Mouse (Mus musculus) urinary bladder, postnatal 25 days (tissue): Measurements from ENCODE around the gene Dyrk1b.
"Not testable (repeated sequence)": the region's sequence is repeated elsewhere in the genome, so short reads cannot be mapped to it uniquely, and the experiment has no call there.

ENCODE experiments used
- DNase-seq: peaks from one replicate; pipeline ENCODE4 v3.0.0; 2022; ENCODE audit warnings: low spot score

Dyrk1b gene

DNA sequence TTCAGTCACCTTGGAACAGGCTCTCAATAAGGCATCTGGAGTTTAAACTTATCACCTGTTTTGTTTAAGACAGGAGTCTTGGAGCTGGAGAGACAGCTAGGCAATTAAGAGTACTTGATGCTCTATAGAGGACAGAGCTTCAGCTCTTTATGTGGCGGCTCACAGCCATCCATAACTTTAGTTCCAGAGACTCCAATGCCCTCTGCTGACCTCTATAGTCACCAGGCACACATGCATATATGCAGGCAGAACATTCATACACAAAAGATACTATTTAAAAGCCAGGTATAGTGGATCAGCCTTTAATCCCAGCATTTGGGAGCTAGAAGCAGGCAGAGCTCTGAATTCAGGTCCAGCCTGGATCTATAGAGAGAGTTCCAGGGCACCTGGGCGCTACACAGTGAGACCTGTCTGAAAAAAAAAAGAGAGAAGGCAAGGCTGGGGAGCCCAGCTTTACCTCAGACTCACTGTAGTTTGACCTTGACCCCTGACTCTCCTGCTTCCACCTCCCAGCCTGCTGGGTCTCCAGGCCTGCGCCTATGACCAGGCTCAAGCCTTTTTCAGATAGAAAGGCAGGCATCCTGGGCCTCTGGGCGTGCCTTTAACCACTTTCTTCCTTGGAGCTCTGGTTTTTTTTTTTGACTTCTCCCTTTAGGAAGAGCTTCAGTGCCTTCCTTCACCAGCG lies 16.3 kb downstream of the Dyrk1b start:
- no peak for DNase-seq

DNA sequence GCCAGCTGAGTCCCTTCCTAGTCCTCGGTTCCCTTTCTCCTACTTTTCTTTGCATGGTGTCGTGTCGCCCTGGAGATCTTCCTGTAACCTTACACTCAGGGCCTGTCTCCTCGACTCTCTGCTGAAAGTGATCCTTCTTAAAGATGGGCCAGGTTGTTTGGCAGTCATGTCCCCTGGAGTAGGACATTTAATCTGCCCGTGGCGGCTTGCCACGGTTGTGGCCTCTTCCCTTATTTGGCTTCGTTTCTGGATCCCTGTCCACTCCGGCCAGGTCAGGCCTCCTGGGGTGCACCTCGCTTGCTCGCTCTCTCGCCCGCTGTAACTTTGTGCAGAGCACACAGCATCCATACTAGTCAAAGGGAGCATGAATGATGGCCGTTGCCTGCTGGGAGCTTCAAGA lies 17.3 kb downstream of the Dyrk1b start:
- no peak for DNase-seq

DNA sequence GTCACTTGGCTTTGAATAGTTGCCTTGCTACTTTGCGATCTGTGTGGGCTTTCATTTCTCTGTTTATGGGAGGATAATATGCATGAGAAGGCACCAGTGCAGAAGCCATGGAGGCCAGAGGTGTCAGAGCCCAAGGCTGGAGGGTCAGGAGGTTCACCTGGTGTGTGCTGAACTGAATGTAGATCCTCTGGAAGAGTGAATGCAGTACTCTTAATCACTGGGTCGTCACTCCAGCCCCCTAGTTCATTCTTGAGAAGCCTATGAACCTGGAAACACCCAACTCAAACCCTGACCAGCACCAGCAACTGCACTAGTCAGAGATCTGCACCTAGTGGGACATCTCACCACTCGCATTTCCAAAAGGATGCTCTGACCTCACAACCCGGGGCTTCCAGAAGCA lies 19.8 kb downstream of the Dyrk1b start:
- DNase-seq: no peak

DNA sequence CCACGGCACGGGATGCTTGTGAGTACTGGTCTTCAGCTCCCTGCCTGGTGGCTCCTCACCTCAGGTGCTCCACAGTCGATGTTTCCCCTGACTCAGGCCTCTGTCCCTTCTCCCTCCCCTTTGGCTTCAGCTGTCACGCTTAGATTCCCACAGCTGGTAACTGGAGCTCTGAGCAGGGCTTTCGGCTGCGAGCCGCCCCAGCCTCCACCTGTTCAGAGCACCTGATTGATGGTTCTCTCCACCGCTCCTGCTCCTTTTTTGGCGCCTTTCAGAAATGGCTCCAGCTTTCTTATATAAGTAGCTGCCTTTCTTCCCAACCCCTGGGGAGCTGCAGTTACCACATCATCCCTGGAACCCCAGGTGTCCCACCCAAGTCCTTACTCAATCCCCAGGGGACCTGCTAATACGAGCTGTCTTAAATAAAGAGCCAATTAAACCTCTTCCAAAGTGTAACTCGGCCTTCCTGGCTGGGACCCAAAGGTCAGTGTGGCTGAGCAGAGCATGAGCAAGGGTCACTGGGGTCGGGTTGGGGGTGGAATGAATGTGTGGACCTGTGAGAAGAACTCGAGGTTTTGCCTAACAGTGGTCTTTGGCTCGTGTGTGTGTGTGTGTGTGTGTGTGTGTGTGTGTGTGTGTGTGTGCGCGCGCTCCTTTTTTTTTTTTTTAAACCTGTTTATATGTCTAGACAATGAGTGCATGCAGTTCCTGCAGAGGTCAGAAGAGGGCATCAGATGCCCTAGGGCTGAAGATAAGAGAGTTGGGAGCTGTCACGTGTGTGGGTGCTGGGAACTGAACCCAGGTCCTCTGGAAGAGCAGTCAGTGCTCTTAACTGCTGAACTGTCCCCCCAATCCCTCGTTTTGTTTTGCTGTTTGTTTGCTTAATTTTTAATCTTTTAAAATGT lies 24.2 kb downstream of the Dyrk1b start:
- DNase-seq: no peak

DNA sequence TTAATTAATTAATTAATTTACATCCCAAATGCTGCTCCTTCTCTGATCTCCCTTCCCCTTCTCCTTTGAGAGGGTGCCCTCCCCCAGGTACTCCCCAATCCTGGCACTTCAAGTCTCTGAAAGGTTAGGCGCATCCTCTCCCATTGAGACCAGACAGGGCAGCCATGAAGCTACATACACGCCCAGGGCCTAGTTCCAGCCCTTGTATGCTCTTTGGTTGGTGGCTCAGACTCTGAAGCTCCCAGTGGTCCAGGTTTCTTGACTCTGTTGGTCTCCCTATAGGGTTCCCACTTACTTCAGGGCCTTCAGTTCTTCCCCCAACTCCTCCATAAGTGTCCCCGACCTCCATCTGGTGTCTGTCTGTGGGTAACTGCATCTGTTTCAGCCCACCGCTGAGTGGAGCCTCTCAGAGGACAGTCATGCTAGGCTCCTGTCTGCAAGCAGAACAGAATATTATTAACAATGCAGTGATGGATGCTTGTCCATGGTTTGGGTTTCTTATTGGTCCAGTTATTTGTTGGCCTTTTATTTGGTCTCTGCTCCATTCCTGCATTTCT lies 26.9 kb downstream of the Dyrk1b start:
- DNase-seq: no peak

DNA sequence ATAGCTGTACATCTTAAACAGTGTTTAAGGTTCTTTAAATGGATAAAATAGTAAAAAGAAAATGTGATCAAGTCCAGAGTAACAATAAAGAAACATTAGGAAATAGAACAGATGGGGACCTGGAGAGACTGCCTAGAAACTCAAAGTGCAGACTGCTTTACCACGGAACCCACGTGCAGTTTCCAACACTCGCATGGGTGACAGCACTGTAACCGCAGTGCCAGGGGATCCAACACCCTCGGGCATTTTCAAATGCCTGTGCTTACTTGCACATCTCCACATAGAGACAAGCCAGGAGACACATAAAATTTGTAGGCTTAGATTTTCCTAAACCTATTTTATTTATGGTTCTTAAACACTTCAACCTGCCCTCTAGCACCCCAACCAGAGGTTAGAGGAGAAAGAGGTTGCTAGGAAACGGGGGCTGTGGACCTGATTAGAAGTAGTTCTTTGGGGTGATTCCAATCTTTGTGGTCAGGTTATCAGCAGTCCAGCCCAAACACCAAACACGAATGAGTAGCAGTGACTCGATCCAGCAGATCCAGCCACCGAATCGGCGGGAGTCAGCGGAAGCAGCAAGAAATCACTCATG lies 29.2 kb downstream of the Dyrk1b start:
- DNase-seq: no peak

DNA sequence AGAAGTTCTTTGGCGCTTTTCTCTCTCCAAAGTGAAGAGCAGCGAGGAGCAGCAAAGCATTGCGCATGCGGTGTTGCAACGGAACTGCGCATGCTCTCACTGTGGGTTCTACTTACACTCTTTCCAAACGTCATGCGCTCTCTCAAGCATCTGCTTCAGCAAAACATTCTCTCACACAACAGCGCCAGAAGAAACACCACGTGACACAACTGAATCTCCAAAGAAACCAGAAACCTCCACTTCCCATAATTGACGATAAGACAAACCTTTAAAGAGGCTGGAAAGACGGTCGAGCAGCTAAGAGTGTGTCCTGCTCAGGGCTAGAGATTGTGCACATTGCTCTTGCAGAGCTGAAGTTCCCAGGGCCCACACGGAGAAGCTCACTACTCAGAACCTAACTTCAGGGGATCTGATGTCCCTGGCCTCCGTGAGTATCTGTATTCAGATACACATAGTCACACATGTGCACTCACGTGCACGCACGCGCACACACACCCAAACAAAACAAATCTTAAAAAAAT lies 29.8 kb downstream of the Dyrk1b start:
- peak; percentile 49 for DNase-seq

DNA sequence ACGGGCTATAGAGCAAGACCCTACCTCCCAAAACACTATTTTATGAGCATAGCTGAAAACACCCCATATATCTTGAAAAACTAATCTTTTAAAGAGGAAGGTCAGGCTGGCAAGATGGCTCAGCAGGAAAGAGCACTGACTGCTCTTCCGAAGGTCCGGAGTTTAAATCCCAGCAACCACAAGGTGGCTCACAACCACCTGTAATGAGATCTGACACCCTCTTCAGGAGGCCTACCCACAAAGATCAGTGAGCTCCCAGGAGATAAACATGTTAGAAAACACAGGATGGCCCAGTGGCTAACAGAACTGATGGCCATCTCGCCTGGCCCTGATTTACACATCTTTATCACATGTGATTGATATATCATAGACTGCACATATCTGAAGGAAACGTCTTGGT lies 31.5 kb downstream of the Dyrk1b start:
- DNase-seq: no peak

DNA sequence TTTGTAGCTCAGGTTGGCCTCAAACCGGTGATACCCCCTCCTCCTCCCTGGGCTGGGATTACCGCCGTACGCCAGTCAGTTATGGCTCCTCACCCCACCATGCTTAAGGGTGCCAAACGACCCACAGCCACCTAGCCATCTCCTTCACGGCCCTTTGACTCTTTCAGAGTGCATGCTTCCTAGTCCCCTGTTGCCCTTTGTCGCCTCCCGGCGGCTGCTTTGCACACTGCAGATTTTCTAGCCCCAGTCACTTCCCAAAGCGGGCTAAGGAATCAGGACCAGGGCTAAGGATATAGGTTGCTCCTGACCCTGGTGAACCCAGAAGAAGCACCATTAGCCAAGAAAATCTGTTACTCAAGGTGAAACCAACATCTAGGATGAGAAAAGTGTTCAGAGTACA lies 34.9 kb downstream of the Dyrk1b start:
- peak; percentile 68 for DNase-seq

DNA sequence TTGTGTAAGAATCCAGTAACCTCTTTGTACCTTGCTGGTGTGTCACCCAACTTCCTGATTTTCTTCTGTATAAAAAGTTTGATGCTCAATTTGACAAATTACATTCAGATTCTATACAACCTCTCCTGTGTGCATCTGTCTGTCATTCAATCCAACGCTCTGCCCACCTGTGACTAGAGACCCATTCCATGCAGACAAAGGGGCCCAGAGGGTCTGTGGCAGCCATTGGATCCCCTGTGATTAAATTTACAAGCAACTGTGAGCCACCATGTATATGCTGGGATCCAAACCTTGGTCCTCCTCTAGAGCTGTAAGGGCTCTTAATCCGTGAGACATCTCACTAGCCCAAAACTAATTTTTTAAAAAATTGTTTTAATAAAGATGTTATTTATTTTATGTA lies 36.7 kb downstream of the Dyrk1b start:
- DNase-seq: not testable (repeated sequence)

DNA sequence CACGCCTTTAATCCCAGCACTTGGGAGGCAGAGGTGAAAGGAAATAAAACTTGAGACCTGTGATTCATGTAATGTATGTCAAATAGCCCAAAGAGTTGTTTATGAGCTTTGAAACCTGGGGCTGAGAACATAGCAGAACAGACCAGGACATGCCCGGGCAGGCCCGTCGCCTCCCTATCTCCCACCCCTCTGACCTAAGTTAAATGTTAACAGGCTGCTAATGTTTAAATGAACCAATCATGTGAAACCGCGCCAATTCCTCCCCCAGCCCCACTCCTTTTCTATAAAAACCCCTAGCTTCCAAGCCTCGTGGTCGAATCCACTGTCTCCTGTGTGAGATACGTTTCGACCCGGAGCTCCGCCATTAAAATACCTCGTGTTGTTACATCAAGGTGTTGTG lies 38.5 kb downstream of the Dyrk1b start:
- not testable (repeated sequence) for DNase-seq

DNA sequence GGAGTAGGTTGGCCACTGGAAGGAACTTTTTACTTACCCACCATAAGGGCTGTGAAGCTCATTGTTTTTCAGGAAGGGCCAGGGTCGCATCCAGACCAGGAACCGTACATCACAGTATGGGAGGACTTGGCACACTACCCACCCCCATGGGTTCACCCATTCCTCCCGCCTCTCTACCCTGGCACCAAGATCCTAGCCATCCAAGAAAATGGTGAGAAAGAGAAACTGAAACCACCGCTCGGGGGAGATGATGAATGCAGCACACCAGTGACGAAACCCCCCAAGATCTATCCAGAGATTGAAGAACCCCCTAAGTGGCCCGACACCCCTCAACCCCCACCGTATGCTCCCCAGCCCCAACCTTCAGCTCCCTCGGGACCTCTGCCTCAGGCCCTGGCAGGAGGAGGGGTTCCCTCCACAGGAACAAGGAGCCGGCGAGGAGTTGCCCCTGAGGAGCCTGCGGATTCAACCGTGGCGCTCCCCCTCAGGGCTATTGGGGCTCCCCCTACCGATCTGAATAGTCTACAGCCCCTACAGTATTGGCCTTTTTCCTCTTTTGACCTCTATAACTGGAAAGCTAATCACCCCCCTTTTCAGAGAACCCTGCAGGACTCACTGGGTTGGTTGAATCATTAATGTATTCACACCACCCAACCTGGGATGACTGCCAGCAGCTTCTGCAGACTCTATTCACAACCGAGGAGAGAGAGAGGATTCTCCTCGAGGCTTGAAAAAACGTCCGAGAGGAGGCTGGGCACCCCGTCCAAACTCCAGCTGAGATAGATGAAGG lies 39.9 kb downstream of the Dyrk1b start:
- not testable (repeated sequence) for DNase-seq

DNA sequence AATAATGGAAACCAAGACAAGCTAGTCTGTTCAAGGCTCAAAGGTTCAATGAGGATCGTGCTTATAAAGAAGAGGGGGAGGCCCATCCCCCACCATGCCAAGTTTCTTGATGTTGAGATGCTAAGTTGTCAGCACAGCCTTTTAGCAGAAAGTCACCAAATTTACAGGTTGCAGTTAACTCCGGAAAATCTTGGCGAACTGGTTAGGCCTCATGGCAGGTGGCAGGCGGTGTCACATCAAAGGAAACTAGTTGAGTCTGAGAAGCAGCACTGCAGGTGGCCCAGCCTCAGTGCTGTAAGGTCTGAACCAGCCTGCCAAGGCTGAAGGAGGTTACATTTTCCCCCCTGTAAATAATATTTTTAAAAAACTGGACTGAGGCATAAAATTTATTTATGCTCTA lies 47.6 kb downstream of the Dyrk1b start:
- DNase-seq: not testable (repeated sequence)

DNA sequence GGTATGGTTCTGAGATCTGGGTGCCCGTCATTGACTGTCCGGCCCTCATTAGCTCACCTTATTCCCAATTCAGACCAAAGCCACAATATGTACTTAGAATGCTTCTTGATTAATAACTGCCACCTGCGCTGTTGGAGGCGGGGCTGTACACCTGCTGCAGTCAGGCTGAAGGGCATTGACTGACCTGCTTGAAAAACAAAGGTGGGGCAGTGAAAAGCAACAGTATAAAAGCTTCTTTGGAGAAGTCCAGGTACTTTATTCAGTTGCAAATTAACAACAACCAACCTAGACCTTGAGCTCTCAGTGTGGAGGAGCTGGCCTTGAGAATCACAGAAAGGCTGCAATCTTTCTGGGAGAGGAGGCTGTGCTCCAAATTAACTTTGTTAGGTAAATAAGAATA lies 48.2 kb downstream of the Dyrk1b start:
- DNase-seq: not testable (repeated sequence)
